Mouse (Mus musculus) layer of hippocampus, adult 8-10 months (tissue): ENCODE measurements at regions not wholly inside any gene's neighbourhood (a gene's known extent, or its start where the extent isn't known, plus 50 kb on each side); places are given as distances from the start of the nearest gene placed in this dataset.

Experiments
- DNase-seq, 2 experiments: peaks; one replicate each; pipeline ENCODE4 v3.0.0; 2022; ENCODE audit warnings: low spot score in 2 of 2

DNA sequence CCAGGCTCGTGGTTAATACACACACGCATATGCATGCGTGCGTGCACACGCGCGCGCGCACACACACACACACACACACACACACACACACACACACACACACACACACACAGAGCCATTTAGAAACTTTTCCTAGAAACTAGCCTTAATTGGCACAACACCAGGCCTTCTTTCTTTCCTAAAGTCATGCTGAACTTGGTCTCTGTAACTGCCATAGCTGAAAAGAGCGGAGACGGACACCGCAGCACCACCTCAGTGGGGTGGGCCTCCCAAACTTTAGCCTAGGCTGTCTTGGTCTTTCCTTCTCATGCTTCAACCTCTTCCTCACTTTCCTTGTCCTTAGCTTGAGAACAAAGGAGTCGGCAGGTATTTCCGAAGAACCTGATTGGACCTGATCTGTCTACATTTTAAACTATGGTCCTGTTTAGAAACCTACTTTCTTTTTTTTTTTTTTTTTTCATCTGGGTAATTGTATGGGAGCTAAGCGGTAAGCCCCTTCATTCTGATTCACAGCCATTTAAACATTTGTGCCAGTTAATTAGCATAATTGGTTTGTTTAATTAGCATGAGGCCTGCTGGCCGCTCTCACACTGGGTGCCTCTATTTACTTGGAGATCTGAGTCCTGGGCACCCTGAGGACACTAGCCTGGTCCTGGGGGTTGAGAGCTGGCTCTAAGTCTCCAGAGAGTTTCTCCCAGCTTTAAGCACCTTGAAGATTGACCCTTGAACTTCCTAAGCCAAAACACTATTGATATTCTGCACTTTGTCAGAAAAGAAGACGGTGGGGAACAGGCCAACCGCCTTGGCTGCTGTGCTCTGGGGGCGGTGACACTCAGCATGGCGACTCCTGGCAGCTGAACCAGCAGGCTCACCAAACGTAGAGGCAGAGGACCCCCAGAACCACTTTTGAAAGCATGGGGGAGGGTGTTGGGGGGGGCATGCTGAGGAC, 269.7 kb upstream of the Irx3 start:
- no peak for DNase-seq

DNA sequence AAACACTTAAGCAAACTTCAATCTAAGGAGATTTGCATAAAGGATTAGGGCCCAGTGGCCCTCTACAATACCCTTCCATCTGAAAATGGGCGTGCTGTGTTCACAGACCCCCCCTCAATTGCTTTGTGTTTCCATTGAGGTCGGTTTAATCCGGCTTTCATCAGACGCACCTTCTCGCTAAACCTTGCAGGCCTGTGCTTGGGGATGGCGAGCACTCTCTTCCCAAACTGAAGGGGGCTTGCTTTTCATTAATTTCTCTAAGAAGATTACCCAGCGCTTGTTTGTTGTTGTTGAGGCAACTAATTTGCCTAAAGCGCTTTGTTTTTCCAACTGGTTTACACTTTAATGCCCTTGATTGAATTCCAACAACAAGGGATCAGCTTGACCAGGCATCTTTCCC, 268.8 kb upstream of the Irx3 start:
- DNase-seq, result no peak

DNA sequence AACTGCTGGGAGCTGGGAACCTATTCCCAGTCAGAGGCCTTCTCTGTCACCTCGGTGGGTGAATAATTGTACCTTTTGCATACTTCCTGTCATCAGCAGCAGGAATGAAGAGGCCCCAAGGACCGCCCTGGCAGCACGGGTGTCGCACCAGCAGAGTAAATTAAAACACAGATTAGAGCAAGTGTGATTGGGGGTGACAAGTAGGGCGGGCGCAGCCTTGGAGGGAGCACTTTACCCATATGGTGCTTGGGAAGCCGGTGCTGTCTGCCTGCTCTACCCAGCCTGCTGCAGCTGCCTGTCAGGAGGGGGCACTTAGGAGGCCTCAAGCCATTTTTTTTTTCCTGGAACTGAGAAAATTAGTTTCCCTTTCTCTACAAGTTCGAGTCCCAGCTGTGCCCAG, 264.6 kb upstream of the Irx3 start:
- no peak for DNase-seq

DNA sequence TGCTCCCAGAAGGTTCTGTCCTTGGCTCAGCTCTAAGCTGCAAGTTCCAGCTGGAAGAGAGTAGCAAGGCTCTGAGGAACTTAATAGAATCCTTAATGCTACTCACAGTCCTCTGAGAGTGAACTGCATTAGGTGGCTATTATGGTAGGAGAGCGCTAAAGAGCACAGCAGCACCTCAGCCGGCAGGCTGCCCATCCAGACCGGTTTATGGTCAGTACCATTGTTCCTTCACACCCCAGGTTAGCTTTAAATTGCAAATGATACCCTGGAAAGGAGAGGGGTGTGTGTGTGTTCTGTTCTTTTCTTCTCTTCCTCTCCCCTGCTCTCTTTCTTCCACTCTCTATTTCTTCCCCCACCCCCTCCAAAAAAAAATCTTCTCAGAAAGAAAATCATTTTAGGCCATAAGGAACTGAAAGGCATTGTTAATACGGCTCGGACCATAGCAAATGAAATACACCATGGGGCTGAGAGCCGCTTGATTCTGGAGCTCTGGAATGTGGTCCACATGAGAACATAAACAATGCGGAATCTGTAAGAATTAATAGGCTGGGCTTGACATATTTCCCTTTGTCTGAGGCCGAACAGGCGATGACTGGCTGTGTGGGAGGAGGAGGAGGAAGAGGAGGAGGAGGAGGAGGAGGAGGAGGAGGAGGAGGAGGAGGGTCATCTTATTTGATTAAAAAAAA, 263.8 kb upstream of the Irx3 start:
- no peak for DNase-seq

DNA sequence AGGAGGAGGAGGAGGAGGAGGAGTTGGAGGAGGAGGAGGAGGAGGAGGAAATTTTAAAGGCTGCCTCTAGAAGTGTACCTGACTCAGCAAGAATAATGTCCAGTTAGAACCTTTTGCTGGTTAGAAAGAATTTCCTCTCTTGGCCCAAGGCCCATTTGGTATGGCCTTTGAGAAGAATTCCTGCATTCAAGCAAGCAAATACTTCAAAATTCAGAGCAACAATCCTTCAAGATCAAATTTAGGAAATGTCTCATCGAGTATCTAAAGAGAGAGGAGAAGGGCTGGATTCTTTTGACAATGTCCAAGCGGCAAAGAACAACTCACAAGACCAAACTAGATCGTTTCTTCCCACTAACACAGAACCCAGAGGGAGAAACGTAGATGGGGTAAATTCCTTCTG, 263.1 kb upstream of the Irx3 start:
- no peak for DNase-seq

DNA sequence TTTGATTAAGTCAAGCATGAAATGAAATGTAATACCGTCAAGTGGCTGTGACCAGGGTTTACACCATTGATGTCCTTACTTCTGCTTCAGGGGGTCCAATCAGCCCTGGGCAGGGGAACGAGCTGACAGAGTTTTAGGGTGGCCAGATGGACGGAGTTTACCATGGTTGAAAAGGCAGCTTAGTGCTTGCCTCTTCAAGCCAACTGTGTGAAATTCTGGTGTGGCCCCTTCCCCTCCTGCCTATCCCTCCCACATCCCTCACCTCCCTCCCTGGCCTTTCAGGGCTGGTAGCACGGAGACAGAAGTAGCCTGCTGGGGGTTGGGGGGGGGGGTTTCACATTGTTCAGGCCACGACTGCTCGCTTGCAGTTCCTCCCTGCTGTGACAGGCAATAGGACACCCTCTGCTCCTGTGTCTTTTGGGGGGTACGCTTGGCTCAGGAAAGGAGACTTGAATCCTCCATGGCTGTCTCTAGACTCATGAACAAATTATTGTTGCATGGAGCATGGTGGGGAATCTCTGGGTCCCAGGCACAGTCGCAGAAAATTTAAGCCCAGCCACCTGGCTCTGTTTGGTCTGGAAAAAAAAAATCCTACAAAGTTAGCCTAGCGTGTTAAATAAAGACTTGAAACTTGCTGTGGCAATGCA, 262.4 kb upstream of the Irx3 start:
- DNase-seq, result no peak

DNA sequence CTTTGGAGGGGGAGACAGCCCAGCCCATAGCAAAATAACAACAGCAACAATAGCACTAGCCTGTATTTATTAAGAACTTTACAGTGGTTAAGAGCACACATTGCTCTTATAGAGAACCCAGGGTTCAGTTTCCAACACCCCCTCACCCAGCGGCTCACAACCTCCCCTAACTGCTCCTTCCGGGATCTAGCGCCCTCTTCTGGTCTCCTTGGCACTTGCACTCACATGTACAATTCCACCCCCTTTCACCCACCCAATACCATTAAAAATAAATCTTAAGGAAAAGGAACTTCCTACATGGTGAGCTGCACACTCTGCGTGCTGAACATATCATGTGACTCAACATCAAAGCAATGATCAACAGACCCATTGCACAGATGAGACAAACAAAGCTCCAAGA, 261.5 kb upstream of the Irx3 start:
- no peak for DNase-seq

DNA sequence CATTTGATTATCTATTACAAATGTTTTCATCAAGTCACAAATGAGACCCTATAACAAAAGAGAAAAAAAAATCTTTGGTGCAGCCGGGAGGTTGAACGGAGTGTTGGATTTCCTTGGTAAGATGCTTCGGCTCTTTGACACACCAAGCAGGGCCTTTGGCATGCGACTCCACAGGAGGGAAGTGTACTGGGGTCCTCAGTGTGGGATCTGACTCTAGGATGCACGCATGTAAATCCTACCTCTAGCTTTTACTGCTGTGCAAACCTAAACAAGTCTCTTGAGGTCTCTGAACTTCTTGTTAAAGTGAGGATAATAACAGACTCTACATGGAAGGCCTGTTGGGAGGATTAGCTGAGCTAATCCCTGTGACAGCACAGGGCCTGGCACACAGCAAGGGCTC, 257.6 kb upstream of the Irx3 start:
- no peak for DNase-seq

DNA sequence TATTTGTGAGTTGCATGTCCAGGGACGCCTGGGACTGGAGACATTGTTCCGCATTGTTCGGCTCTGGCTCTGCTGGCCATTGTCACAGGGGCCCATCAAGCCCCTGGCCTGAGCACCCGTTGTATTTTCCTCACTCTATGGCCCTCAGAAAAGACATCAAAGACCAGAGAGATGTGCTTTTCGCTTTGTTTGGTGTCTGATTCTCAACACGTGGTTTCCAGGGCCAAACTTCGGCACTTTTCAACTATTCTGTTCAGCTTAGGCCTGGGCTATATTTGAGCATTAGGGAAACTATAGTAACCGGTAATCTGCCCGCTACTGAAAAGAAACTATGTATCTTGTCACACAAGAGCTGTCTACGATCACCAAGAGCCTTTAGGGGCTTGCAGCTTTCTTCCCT, 257.1 kb upstream of the Irx3 start:
- DNase-seq, result no peak

DNA sequence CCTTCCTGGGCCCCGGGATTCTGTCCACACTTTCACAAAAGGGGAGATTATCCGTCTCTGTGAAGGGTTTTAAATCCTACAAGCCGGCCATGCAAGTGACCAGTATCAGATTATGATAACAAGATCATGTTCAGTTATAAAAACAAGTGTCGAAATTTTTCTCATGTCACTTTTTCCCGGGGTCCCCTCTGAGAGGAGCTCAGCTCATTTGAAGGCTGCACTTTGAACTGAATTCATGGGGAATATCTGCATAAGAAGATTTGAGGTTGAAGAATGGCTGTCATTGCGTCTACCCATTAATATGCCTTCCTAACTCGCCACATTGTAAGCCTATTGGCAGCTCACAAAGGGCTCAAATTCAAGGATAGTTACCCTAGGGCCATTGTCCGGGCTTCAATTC, 256.0 kb upstream of the Irx3 start:
- DNase-seq, result no peak

DNA sequence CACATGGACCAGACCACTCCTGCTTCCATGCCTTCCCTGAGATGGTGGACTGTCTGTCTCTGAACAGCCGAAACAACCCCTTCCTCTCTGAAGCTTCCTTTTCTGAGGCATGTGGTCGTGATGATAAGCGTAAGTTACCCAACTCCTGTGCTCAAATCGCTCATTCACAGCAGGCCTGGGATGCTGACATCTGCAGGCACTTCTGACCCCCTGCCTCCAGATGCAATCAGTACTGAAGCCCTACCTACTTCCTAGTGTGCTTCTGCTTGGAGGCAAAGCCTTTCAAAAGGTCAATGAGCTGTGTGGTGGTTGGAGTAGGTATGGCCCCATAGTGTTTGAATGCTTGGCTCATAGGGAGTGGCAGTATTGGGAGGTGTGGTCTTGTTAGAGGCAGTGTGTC, 253.7 kb upstream of the Irx3 start:
- DNase-seq, result no peak

DNA sequence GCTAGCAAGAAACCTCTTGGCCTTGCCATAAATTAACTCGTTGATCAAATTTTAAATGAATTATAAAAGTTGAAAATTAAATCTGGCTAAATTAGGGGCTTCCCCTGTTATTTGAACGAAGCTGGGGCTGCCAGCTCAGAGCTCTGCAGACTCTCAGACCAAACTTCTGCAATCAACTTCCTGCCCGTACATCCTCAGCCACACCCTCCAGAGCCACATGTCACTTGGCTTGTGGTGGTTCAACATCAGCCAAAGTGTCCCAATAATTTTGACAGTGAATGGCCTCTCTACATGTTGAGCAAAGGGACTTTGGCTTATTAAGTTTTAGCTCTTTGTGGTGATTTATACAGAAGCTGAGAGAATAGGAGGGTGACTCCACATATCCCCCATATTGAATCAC, 242.8 kb upstream of the Irx3 start:
- DNase-seq, result no peak

DNA sequence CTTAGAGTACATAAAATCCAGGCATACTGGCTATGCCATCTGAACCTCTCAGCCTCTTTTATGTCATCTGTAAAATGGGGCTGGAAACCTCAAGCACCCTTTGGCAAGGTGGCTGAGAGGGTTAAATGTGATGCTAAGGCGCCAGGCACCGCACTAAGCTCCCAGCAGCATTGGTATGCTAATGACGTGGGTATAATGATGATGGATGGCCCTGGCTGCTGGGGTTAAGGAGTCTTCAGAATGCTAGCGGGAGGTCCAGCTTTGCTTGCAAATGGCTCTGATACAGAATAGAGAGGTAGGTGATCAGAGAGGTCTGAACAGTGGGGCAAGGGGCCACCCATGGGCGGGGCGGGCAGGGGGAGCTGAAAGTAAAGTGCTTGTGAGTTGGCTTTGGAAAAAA, 241.1 kb upstream of the Irx3 start:
- DNase-seq, result no peak

DNA sequence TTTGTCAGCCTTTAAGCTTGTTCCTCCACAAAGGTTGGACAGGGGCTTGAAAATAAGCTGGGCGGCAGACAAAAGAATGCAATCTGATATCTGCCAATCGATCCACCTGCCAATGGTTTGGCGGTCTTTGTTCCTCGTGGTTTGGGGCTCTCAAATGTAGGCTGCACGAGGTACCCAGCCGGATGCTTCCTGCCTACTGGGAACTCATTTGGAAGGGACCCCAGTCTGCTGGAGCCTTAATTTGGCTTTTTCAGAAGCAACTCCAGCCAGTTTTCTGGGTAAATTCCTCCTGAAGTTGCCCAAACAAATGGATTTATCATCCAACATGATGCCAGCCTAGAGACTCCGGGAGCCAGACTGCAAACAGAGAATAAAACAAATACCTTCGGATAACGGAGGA, 228.1 kb upstream of the Irx3 start:
- DNase-seq, result no peak

DNA sequence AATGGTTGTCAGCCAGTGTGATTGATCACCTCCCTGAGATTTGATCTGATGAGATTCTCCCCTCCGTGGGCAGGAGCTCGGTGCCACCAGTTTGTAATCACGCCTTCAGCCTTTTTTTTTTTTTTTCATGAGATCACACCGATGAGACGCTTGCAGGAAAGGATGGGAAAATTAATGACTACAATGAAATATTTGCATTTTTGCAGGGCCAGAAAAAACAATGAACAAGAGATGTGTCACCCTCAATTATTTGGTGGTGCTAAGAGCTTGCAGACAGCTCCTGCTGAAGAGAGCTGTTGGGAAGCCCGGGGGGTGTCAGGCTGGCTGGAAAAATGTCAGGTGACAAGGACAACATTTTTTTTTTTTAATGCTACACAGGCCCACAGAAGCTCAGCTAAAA, 227.6 kb upstream of the Irx3 start:
- DNase-seq, result no peak

DNA sequence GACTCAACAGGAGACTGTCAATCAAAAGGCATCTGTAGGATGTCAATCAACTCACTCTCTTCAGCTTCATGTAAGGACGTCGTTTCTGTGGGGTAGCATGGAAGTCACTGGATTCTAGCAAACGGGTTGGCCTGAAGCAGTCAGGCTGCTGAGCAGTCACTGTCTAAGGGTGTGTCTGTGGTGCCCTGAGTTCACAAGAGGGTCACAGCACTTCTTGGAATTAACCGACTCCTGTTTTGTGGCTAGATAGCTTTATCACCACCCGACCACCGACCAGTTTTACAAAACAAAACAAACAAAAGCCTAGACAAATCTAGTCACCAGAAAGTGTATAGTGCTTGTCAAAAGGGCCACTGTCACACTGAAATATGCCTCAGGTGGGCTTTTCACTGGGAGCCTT, 226.4 kb upstream of the Irx3 start:
- DNase-seq, result no peak

DNA sequence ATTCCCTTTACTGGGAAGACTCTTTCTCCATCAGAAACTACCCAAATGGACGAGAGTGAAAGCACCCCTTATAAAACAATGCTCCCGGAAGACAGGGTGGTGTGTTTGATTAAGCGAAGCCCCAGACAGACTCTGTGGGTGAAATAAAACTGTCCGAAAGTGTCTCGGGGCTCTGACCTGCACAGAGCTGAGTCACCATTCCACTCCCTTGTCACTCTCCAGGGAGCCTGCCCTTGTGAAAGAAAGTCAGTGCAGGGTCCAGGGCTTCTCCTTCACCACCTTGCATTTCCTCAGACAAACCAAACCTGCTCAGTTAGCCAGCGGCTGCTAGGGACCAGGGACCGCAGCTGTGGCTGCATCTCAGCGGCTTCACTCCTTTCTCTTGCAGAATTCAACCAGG, 222.3 kb upstream of the Irx3 start:
- no peak for DNase-seq

DNA sequence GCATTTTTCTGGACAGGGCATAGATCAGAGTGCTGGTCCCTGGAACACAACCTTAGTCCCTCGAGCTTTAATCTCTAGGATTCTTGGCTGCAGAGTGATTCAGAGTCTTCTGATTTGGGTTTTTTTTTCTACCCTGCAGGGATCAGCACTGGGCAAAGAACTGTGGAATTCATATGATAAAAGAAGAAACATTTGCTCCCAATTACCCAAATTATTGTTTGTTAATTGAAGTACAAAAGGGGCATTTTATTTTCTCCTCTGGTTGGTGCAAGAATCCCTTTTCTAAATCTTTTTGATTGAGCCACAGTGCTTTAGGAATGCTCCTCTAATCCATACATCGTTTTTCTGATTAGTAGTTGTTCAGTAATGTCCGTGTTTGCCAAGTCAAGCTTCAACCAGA, 219.7 kb upstream of the Irx3 start:
- no peak for DNase-seq

DNA sequence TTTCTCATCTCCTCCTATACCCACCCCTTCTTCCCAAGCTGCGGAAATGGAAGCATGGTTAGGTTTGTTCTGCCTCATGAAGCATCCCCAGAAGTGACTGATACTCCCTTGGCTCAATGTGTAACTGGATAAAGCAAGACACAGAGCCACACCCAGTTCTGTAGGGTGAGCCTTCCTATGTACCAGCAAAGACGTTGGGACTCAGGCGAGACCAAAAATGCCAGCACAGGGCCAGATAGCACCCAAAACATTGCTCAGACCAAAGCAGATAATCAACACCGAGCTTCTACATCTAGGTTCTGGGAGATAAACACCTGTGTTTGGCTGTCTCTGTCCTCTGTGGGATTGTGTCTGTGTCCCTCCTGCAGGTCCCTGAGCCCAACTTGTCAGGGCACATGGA, 212.8 kb upstream of the Irx3 start:
- no peak for DNase-seq

DNA sequence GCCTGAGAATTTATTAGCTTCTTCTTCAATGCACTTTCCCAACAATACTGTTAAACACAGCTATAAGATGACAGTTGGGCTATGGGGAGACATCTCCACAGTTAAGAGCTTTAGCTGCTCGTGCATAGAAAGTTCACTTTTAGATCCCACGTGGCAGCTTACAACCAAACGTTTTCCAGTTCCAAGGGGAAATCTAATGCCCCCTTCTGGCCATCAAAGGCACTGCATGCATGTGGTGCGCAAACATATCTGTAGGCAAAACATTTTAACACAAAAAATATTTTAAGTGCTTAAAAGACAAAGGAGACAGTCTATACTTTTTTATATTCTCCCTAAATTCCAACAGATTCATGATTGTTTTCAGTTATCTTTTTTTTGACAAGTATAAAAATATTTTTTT, 211.3 kb upstream of the Irx3 start:
- DNase-seq, result no peak

DNA sequence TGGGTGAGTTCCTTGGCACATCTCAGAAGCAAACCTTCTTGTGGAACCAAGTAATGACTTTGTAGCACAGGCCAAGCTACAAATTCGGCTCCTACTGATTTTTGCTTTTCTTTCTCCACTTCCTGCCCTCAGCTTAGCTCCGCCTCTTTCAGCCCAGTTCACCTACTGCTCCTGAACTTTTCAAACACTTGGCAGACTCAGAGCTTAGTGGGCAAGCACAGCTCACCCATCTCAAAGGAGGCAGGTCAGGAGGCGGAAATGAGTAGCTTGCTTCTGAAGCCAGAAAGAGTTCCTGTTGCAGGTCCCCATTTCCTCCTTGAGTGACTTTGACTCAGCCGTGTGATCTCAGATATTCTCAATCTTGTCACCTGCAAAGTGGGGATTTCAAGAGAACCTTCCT, 208.5 kb upstream of the Irx3 start:
- no peak for DNase-seq
